Mouse (Mus musculus): ENCODE measurements around the gene Gm21762. TPM values are rescaled to one million over a fixed set of nuclear protein-coding genes. Genes with fewer than 3 reads are reported as not detected.
"Not testable (repeated sequence)": the region's sequence is repeated elsewhere in the genome, so short reads cannot be mapped to it uniquely, and the experiment has no call there.

The Gm21762 gene
- not detected in 2 replicates for polyA plus RNA-seq (2014; fragmentation: Nextera tagmentation; extraction: Ambion mirVana)

DNA sequence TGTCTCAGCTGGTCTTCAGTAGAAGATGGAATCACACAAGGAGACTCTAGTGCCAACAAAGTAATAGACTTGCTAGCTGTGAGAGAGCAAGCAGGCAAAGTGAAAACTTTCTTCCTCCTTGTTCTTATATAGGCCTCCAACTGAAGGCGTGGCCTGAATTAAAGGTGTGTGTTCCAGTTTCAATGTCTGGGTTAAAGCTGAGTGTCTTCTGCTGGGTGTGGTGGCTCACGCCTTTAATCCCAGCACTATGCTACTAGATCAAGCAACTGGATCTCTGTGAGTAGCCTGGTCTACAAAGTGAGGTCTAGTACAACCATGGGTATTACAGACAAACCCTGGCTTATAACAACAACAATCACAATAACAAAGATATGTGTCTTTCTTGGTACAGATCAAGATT, at the start of gene Gm21762:
Gene Gm21762 (minus strand): TSS at position 101 of the 400 bp plus-strand sequence.
- not testable (repeated sequence) for H3K27me3 ChIP-seq (ENCODE audit: control insufficient read depth, insufficient read depth, low read length); H3K4me2 ChIP-seq (ENCODE audit: low read depth, severe bottlenecking); H3K9me3 ChIP-seq (ENCODE audit: control insufficient read depth, low read length); H3K4me3 ChIP-seq (ENCODE audit: low read depth, low read length); H3K36me3 ChIP-seq (ENCODE audit: control insufficient read depth, insufficient read depth, low read length); DNase-seq (ENCODE audit: low spot score); H3K4me1 ChIP-seq (ENCODE audit: control insufficient read depth, insufficient read depth, low read length); H3K27ac ChIP-seq (replicated peaks; ENCODE audit: low read depth, low read length); H3K9ac ChIP-seq (ENCODE audit: low read length); ATAC-seq (ENCODE audit: insufficient number of reproducible peaks, low FRiP score, low TSS enrichment, low read depth)
- no CpG with 5 or more reads among the region's 2 CpGs for WGBS

- not testable (repeated sequence) for H3K4me1 ChIP-seq (ENCODE audit: control insufficient read depth, insufficient read depth, low read length); H3K4me2 ChIP-seq (ENCODE audit: low read depth, severe bottlenecking); H3K27ac ChIP-seq (replicated peaks; ENCODE audit: low read depth, low read length); H3K36me3 ChIP-seq (ENCODE audit: control insufficient read depth, insufficient read depth, low read length); H3K9me3 ChIP-seq (ENCODE audit: control insufficient read depth, low read length); H3K27me3 ChIP-seq (ENCODE audit: control insufficient read depth, insufficient read depth, low read length); ATAC-seq (ENCODE audit: insufficient number of reproducible peaks, low FRiP score, low TSS enrichment, low read depth); DNase-seq (ENCODE audit: low spot score); H3K9ac ChIP-seq (ENCODE audit: low read length); H3K4me3 ChIP-seq (ENCODE audit: low read depth, low read length)
- WGBS = 91% methylated on average over 2 of the region's 2 CpGs
Measured at GRCm38 (mm10) chr13:120262870-120263269, 47.1 kb upstream of the Gm21762 start, which contains the start of gene AF067061. AF067061 (plus strand) TSS chr13:120263114.

DNA sequence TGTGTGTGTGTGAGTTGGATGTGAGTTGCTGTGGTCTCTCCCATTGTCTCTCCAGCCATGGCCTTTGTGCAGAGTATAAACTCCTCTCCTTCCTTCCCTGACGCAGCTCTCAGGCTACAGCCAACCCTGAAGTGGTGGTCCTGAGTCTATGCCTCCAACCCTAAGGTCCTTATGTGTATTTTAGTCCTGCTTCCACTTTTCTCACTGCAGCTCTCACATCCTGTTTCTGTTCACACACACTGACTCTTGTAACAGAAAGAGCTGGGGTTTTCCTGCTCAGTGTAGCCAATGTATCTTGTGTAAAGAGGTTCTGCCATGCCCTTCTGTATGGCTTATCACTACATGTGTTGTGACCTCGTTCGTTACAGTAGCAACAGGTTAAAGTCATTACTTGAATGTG, 44.0 kb upstream of the Gm21762 start:
- not testable (repeated sequence) for H3K9ac ChIP-seq (ENCODE audit: low read length); H3K27ac ChIP-seq (replicated peaks; ENCODE audit: low read depth, low read length); H3K4me3 ChIP-seq (ENCODE audit: low read depth, low read length); H3K4me2 ChIP-seq (ENCODE audit: low read depth, severe bottlenecking); H3K27me3 ChIP-seq (ENCODE audit: control insufficient read depth, insufficient read depth, low read length); H3K4me1 ChIP-seq (ENCODE audit: control insufficient read depth, insufficient read depth, low read length); H3K36me3 ChIP-seq (ENCODE audit: control insufficient read depth, insufficient read depth, low read length); DNase-seq (ENCODE audit: low spot score); ATAC-seq (ENCODE audit: insufficient number of reproducible peaks, low FRiP score, low TSS enrichment, low read depth); H3K9me3 ChIP-seq (ENCODE audit: control insufficient read depth, low read length)
- WGBS = 79% methylated on average over 3 of the region's 3 CpGs

- WGBS = 90% methylated on average over 3 of the region's 3 CpGs
- H3K9me3 ChIP-seq (ENCODE audit: control insufficient read depth, low read length); H3K9ac ChIP-seq (ENCODE audit: low read length); H3K4me2 ChIP-seq (ENCODE audit: low read depth, severe bottlenecking); ATAC-seq (ENCODE audit: insufficient number of reproducible peaks, low FRiP score, low TSS enrichment, low read depth); H3K36me3 ChIP-seq (ENCODE audit: control insufficient read depth, insufficient read depth, low read length); H3K4me1 ChIP-seq (ENCODE audit: control insufficient read depth, insufficient read depth, low read length); DNase-seq (ENCODE audit: low spot score); H3K4me3 ChIP-seq (ENCODE audit: low read depth, low read length); H3K27me3 ChIP-seq (ENCODE audit: control insufficient read depth, insufficient read depth, low read length); H3K27ac ChIP-seq (replicated peaks; ENCODE audit: low read depth, low read length): not testable (repeated sequence)
Measured at GRCm38 (mm10) chr13:120258817-120259658, 43.3 kb upstream of the Gm21762 start.

DNA sequence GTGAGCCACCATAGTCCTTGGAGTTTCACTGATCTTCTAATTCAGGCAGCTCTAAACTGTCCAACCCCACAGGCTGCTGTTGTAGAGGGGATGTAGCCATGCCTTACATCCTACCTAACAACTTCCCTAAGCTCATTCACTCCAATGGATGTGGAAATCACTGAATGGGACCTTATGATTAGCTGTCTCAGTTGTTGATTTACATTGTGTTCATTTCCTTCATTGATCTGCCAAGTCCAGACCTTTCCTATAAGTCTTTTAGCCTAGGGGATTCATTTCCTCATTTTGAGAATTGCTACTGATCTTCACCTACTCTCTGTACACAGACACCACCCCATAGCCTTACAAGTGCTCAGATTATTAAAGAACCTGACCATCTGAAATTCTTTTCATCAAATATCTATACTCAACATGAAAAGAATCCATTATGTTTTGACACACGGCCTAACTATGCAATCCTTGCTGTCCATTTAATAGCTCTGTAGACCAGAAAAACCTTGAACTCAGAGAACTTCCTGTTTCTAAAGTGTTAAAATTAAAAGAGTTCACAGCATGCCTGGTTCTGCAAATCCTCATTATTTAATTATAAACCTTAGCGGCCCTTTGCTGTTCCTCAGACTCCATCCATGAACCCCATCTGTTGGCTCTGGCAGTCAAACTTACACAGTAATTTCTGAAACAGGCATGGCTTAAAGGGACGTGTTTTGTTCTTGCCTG, 35.6 kb upstream of the Gm21762 start:
- H3K27me3 ChIP-seq (ENCODE audit: control insufficient read depth, insufficient read depth, low read length); H3K27ac ChIP-seq (replicated peaks; ENCODE audit: low read depth, low read length); H3K9me3 ChIP-seq (ENCODE audit: control insufficient read depth, low read length); DNase-seq (ENCODE audit: low spot score); H3K9ac ChIP-seq (ENCODE audit: low read length); H3K4me1 ChIP-seq (ENCODE audit: control insufficient read depth, insufficient read depth, low read length); H3K4me3 ChIP-seq (ENCODE audit: low read depth, low read length); ATAC-seq (ENCODE audit: insufficient number of reproducible peaks, low FRiP score, low TSS enrichment, low read depth); H3K36me3 ChIP-seq (ENCODE audit: control insufficient read depth, insufficient read depth, low read length); H3K4me2 ChIP-seq (ENCODE audit: low read depth, severe bottlenecking): not testable (repeated sequence)
- WGBS = 81% methylated on average over 2 of the region's 3 CpGs

DNA sequence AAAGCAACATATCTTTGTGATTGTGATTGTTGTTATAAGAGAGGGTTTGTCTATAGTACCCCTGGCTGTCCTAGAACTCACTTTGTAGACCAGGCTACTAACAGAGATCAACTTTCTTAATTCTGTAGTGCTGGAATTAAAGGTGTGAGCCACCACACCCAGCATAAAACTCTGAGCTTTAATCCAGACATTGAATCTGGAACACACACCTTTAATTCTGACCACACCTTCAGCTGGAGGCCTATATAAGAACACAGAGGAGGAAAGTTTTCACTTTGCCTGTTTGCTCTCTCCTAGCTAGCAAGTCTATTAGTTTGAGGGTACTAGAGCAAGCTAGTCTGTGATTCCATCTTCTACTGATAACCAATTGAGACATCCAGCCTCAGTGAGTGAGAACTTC, 23.1 kb upstream of the Gm21762 start, which contains the start of gene Gm21731:
Gene Gm21731 (plus strand): TSS at position 301 of the 400 bp plus-strand sequence.
- H3K4me2 ChIP-seq (ENCODE audit: low read depth, severe bottlenecking); H3K27ac ChIP-seq (replicated peaks; ENCODE audit: low read depth, low read length); H3K4me1 ChIP-seq (ENCODE audit: control insufficient read depth, insufficient read depth, low read length); H3K9me3 ChIP-seq (ENCODE audit: control insufficient read depth, low read length); DNase-seq (ENCODE audit: low spot score); ATAC-seq (ENCODE audit: insufficient number of reproducible peaks, low FRiP score, low TSS enrichment, low read depth); H3K9ac ChIP-seq (ENCODE audit: low read length); H3K27me3 ChIP-seq (ENCODE audit: control insufficient read depth, insufficient read depth, low read length); H3K36me3 ChIP-seq (ENCODE audit: control insufficient read depth, insufficient read depth, low read length); H3K4me3 ChIP-seq (ENCODE audit: low read depth, low read length): not testable (repeated sequence)

DNA sequence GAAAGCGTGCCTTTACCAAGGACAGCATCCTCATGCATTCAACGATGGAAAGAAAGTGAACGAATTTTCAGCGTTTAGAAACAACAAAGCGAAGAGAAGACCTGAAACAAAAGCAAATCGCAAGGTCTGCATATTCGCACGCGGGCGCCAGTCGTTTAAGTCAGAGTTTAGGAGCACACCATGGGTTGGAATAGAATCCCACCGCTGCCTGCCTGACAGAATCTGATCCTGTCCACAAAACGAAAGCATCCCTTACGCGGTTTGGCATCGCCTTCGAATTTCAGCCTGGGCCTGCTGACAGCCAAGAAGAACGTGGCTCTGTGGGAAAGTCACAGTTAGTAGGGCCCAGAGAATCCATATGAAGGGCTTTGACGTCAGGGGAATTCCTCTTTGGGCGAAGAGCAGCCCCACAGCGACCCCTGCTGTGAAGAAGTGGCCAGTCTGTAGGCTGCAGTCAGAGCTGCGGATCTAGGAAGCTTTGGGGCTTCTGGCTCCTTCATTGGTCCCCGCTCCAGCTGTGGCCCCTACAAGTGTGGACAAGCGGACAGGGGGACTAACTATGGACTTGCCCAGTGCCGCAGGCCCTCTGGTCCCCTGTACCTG, 16.8 kb upstream of the Gm21762 start:
- not testable (repeated sequence) for H3K4me1 ChIP-seq (ENCODE audit: control insufficient read depth, insufficient read depth, low read length); H3K4me3 ChIP-seq (ENCODE audit: low read depth, low read length); H3K9ac ChIP-seq (ENCODE audit: low read length); ATAC-seq (ENCODE audit: insufficient number of reproducible peaks, low FRiP score, low TSS enrichment, low read depth); DNase-seq (ENCODE audit: low spot score); H3K4me2 ChIP-seq (ENCODE audit: low read depth, severe bottlenecking); H3K36me3 ChIP-seq (ENCODE audit: control insufficient read depth, insufficient read depth, low read length); H3K9me3 ChIP-seq (ENCODE audit: control insufficient read depth, low read length); H3K27ac ChIP-seq (replicated peaks; ENCODE audit: low read depth, low read length); H3K27me3 ChIP-seq (ENCODE audit: control insufficient read depth, insufficient read depth, low read length)
- 77% methylated on average over 13 of the region's 25 CpGs for WGBS

- not testable (repeated sequence) for DNase-seq (ENCODE audit: low spot score); H3K36me3 ChIP-seq (ENCODE audit: control insufficient read depth, insufficient read depth, low read length); H3K9ac ChIP-seq (ENCODE audit: low read length); H3K27ac ChIP-seq (replicated peaks; ENCODE audit: low read depth, low read length); H3K4me3 ChIP-seq (ENCODE audit: low read depth, low read length); H3K4me2 ChIP-seq (ENCODE audit: low read depth, severe bottlenecking); H3K9me3 ChIP-seq (ENCODE audit: control insufficient read depth, low read length); H3K4me1 ChIP-seq (ENCODE audit: control insufficient read depth, insufficient read depth, low read length); ATAC-seq (ENCODE audit: insufficient number of reproducible peaks, low FRiP score, low TSS enrichment, low read depth); H3K27me3 ChIP-seq (ENCODE audit: control insufficient read depth, insufficient read depth, low read length)
- 98% methylated on average over 16 of the region's 17 CpGs for WGBS
Measured at GRCm38 (mm10) chr13:120231798-120232197, 16.1 kb upstream of the Gm21762 start.
